Mouse (Mus musculus) ES-Bruce4 (cell line): ENCODE results near the gene Nudt13. TPM values are rescaled to one million over a fixed set of nuclear protein-coding genes. Genes with fewer than 3 reads are reported as not detected.

Source experiments
- H3K27ac ChIP-seq: 2 replicates; pipeline ENCODE4 v1.5.1; 2012; ENCODE audit warnings: low read length, inconsistent platforms; ENCODE audit not compliant: insufficient read depth
- H3K27me3 ChIP-seq: 2 replicates; pipeline ENCODE4 v1.6.1; 2012; ENCODE audit warnings: mild to moderate bottlenecking, low read length, inconsistent platforms; ENCODE audit not compliant: control insufficient read depth, poor library complexity, insufficient read depth, severe bottlenecking
- H3K36me3 ChIP-seq: 2 replicates; pipeline ENCODE4 v1.6.1; 2012; ENCODE audit warnings: inconsistent platforms, mild to moderate bottlenecking, low read length, moderate library complexity; ENCODE audit not compliant: control insufficient read depth, poor library complexity, insufficient read depth, severe bottlenecking
- H3K4me1 ChIP-seq: one replicate; pipeline ENCODE4 v1.8.1; 2011; ENCODE audit warnings: low read length; ENCODE audit not compliant: control insufficient read depth, insufficient read depth
- H3K4me3 ChIP-seq: 2 replicates; pipeline ENCODE4 v1.5.1; 2011; ENCODE audit warnings: low read depth, mild to moderate bottlenecking, low read length
- H3K9ac ChIP-seq: 2 replicates; pipeline ENCODE4 v1.6.1; 2012; ENCODE audit warnings: low read depth, mild to moderate bottlenecking, inconsistent platforms; ENCODE audit not compliant: poor library complexity, severe bottlenecking
- H3K9me3 ChIP-seq: replicated peaks from 2 replicates; pipeline ENCODE4 v1.6.1; 2012; ENCODE audit warnings: mild to moderate bottlenecking, low read length, inconsistent platforms; ENCODE audit not compliant: control insufficient read depth, poor library complexity, insufficient read depth, severe bottlenecking
- CTCF ChIP-seq: IDR thresholded peaks from one replicate; pipeline ENCODE4 v1.8.1; 2011; ENCODE audit warnings: low read depth, low read length
- EP300 ChIP-seq: IDR thresholded peaks from 2 replicates; pipeline ENCODE4 v1.6.1; 2011; ENCODE audit warnings: low read depth, low read length; ENCODE audit not compliant: insufficient read depth
- POLR2A ChIP-seq: IDR thresholded peaks from one replicate; pipeline ENCODE4 v1.8.1; 2011; ENCODE audit warnings: low read length; ENCODE audit not compliant: insufficient read depth
- polyA plus RNA-seq: library from polyadenylated mRNA; stranded (reverse); fragments of >200 nt; gene quantifications from 2 replicates; pipeline ENCODE4 v1.2.4, GENCODE M21; 2011; ENCODE audit warnings: low read depth; ENCODE audit not compliant: missing spikeins, insufficient read depth, insufficient read length

Nudt13 gene
- polyA plus RNA-seq, 1 experiment, result 14.0 TPM

- no peaks in the 10 kb centered on the region for H3K27me3 ChIP-seq
- TF ChIP-seq POLR2A, result peak; percentile 16
- peak; percentile 18 for TF ChIP-seq CTCF
- TF ChIP-seq EP300, result peak; percentile 56; the same call in 1 of the 2 replicates
- peaks cover 13% of the 10 kb centered on the region for H3K36me3 ChIP-seq
- peak within 1 kb of the TSS; percentile 99 for H3K4me3 ChIP-seq
- H3K9ac ChIP-seq, result peak within 1 kb of the TSS; percentile 85
- peaks cover 10% of the 10 kb centered on the region for H3K9me3 ChIP-seq
- H3K27ac ChIP-seq, result peak within 1 kb of the TSS; percentile 91
- H3K4me1 ChIP-seq, result peaks cover 3% of the 10 kb centered on the region
These were observed 53.6 kb downstream of the Nudt13 start, which contains the start of the genes Ecd and Fam149b for GRCm38 (mm10) chr14:20347991-20348541. Gene Ecd (minus strand): TSS chr14:20348121. Gene Fam149b (plus strand): TSS chr14:20348162.

GRCm38 (mm10) chr14:20363230-20363629 lies 68.7 kb downstream of the Nudt13 start:
- Histone ChIP-seq H3K27me3 (no peaks in the 10 kb centered on the region), H3K9ac (no peak overlapping the region), H3K4me3 (no peak overlapping the region), H3K27ac (no peak overlapping the region), H3K9me3 (no peaks in the 10 kb centered on the region), H3K36me3 (peaks cover 6% of the 10 kb centered on the region), H3K4me1 (no peaks in the 10 kb centered on the region)
- TF ChIP-seq POLR2A (no peak), EP300 (no peak), CTCF (no peak)

Other genes starting within 250 kb of the Nudt13 start
- gene Saysd1, start 156.2 kb upstream of the Nudt13 start, polyA plus RNA-seq, result 3.5 and 5.8 TPM in 2 replicates
- gene Kcnk5, start 112.9 kb upstream of the Nudt13 start, polyA plus RNA-seq, result 15.8 and 21.5 TPM in 2 replicates
- gene Kcnk16, start 25.5 kb upstream of the Nudt13 start, polyA plus RNA-seq, result not detected in 2 replicates
- gene Ecd, start 53.4 kb downstream of the Nudt13 start, polyA plus RNA-seq, result 62.2 and 67.2 TPM in 2 replicates
- gene Fam149b, start 53.5 kb downstream of the Nudt13 start, polyA plus RNA-seq, result 37.0 and 44.9 TPM in 2 replicates
- 107 and 121 TPM in 2 replicates for gene Dnajc9, start 94.2 kb downstream of the Nudt13 start, polyA plus RNA-seq
- 55.7 and 69.6 TPM in 2 replicates for gene Mrps16, start 98.9 kb downstream of the Nudt13 start, polyA plus RNA-seq
- gene Cfap70, start 157.5 kb downstream of the Nudt13 start, polyA plus RNA-seq, result 0.50 and 2.1 TPM in 2 replicates
- 117 and 121 TPM in 2 replicates for gene Anxa7, start 185.4 kb downstream of the Nudt13 start, polyA plus RNA-seq
- 3.2 and 3.8 TPM in 2 replicates for gene Mss51, start 202.2 kb downstream of the Nudt13 start, polyA plus RNA-seq